Mouse (Mus musculus) R1 (cell line): ENCODE results near the gene Cyp3a25.
"Not testable (repeated sequence)": the region's sequence is repeated elsewhere in the genome, so short reads cannot be mapped to it uniquely, and the experiment has no call there.

Source experiments
- DNase-seq: peaks from one replicate; pipeline ENCODE4 v3.0.0-alpha.2; 2018; ENCODE audit warnings: low read depth, low spot score

Cyp3a25 gene

GRCm38 (mm10) chr5:146009509-146009908, at the start of gene Cyp3a25:
Gene Cyp3a25 (minus strand): TSS chr5:146009618.
- DNase-seq, result not testable (repeated sequence)

DNA sequence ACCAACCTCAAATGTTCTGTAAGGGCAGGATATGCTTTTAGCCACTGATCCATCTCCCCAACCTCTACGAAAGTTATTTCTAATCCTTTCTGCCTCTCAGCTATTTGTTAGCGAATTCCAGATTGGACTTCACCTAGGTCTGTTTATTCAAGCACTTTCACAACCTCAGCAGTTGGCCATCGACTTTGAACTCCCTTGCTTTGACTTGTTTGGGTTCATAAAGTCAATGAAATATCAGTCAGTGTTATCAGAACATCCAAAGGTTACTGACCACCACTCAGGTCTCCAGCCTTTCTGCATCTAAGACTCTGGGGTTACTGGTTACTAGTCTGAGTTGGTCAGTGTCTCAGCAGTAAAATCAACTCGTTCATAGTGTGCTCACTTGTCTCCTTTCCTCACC, 11.7 kb upstream of the Cyp3a25 start:
- no peak for DNase-seq

DNA sequence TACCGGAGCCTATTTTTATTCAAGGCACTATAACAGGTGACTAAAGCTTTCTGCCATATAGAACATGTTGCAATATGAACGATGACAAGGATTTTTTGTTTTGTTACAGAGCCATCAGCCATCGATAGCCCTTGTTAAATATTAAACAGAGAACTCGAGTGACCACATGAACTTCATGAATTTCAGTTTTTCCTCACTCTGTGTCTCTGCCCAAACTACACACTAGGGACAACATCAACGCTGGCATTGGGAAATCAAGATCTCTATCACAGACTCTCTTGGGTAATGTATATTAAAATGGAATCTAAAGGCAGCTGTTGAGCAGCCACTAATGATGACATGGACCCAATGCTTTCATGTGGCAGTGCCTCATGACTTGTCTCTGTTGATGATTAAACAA, 8.9 kb upstream of the Cyp3a25 start:
- DNase-seq, result no peak

DNA sequence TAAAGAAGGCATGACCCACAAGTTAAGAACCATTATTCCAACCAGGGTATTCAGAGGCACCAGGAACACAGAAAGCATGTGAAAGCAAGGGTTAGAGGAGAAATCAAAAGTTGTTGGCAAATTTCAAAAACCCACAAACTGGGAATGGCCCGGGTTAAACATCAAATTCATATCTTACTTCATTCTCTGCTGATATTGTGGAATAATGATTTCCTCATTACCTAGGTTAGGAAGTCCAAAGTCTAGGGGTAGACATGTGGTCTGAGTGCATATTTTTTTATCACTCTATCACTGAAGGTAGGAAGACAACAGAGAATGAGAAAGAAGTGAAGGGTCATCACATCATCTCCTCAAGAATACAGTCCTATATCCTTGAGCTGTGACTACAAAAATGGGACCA, 1.8 kb upstream of the Cyp3a25 start:
- DNase-seq, result no peak

- no peak for DNase-seq
Measured at GRCm38 (mm10) chr5:145967080-145967479, 42.3 kb downstream of the Cyp3a25 start.
